Mouse (Mus musculus) forebrain, postnatal 0 days (tissue): ENCODE results near the gene Lrrk1. TPM values are rescaled to one million over a fixed set of nuclear protein-coding genes. Genes with fewer than 3 reads are reported as not detected.

ENCODE experiments used
- ATAC-seq: fragments of 200-750 bp; cut with Nextera tagmentation; 2 replicates; pipeline ENCODE4 v1.8.0; 2017; ENCODE audit warnings: mild to moderate bottlenecking, moderate library complexity
- DNase-seq: peaks from one replicate; pipeline ENCODE4 v3.0.0-alpha.2; 2015
- H3K27ac ChIP-seq: fragments of 300-500 bp; sonication (generic); 2 replicates; pipeline ENCODE4 v1.5.1; 2014; ENCODE audit warnings: low read depth, mild to moderate bottlenecking, antibody characterized with exemption, low read length, moderate library complexity, mixed read lengths
- H3K27me3 ChIP-seq: fragments of 300-500 bp; sonication (generic); 2 replicates; pipeline ENCODE4 v1.6.1; 2014; ENCODE audit warnings: mild to moderate bottlenecking, low read length, mixed read lengths; ENCODE audit not compliant: insufficient read depth
- H3K36me3 ChIP-seq: fragments of 300-500 bp; sonication (generic); 2 replicates; pipeline ENCODE4 v1.6.1; 2014; ENCODE audit warnings: mild to moderate bottlenecking, moderate library complexity; ENCODE audit not compliant: insufficient read depth
- H3K4me1 ChIP-seq: fragments of 300-500 bp; sonication (generic); 2 replicates; pipeline ENCODE4 v1.6.1; 2014; ENCODE audit warnings: antibody characterized with exemption; ENCODE audit not compliant: insufficient read depth
- H3K4me2 ChIP-seq: fragments of 300-500 bp; sonication (generic); 2 replicates; pipeline ENCODE4 v1.6.1; 2014; ENCODE audit warnings: low read depth, mild to moderate bottlenecking, moderate library complexity
- H3K4me3 ChIP-seq: fragments of 300-500 bp; sonication (generic); 2 replicates; pipeline ENCODE4 v1.5.1; 2014; ENCODE audit warnings: low read depth, low read length, mixed read lengths
- H3K9ac ChIP-seq: fragments of 300-500 bp; sonication (generic); 2 replicates; pipeline ENCODE4 v1.6.1; 2014; ENCODE audit warnings: mild to moderate bottlenecking
- H3K9me3 ChIP-seq: fragments of 300-500 bp; sonication (generic); 2 replicates; pipeline ENCODE4 v1.6.1; 2016; ENCODE audit warnings: low read length
- CTCF ChIP-seq: sonication (generic); IDR thresholded peaks from 2 replicates; pipeline ENCODE4 v1.5.1; 2016; ENCODE audit warnings: antibody characterized with exemption, control low read depth, low read depth
- WGBS: fragments of 180-500 bp; shearing (Covaris S2); extraction: QIAGEN DNeasy Blood & Tissue Kit; methylation state at CpG from one replicate; pipeline ENCODE4 v1.1.7; 2014; 5-methylcytosine and 5-hydroxymethylcytosine counted together
- polyA plus RNA-seq: library from polyadenylated mRNA; unstranded; fragments of >200 nt; fragmentation: Nextera tagmentation; extraction: Ambion mirVana; gene quantifications from 2 replicates; pipeline ENCODE4 v1.2.1, GENCODE M21; 2015
- total RNA-seq: library from RNA; depleted of rRNA; stranded (reverse); fragments of >200 nt; gene quantifications from 2 replicates; pipeline ENCODE4 v1.2.3, GENCODE M21; 2014

Gene Lrrk1
- total and polyA plus RNA-seq, 2 experiments from 2014 or later: 2.2 to 3.3 TPM

DNA sequence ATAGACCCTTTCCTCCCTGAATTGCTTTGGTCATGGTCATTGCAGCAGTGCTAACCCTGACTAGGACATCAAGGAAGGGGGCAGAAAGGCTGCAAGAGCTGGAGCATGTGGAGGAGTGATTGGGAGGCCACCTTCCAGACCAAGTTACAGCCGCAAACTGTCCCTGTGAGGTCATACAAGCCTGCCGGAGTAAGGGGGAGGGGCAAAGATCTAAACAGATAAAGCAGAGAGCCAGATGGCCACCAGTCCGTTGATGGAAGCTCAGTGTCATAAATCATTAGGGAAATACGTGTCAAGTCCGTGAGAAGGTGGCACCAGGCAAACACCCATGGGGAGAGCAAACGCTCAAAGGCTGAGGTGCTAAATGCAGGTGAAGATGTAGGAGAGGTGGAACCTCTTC is 173.7 kb downstream of the Lrrk1 start:
- H3K4me3 ChIP-seq: no peak overlapping the region
- no peak for TF ChIP-seq CTCF
- H3K36me3 ChIP-seq: no peaks in the 10 kb centered on the region
- no peak overlapping the region for H3K4me2 ChIP-seq
- DNase-seq: no peak
- no peak for ATAC-seq
- H3K9ac ChIP-seq: no peak overlapping the region
- 88% methylated on average over 6 of the region's 6 CpGs for WGBS
- no peaks in the 10 kb centered on the region for H3K27me3 ChIP-seq
- no peaks in the 10 kb centered on the region for H3K9me3 ChIP-seq
- no peaks in the 10 kb centered on the region; the same call in 1 of the 2 replicates for H3K4me1 ChIP-seq
- no peak overlapping the region for H3K27ac ChIP-seq

GRCm38 (mm10) chr7:66212887-66213286 is 175.3 kb downstream of the Lrrk1 start:
- Histone ChIP-seq H3K36me3 (no peaks in the 10 kb centered on the region), H3K9ac (no peak overlapping the region), H3K4me3 (no peak overlapping the region), H3K9me3 (no peaks in the 10 kb centered on the region), H3K4me1 (no peaks in the 10 kb centered on the region), H3K4me2 (no peak overlapping the region), H3K27me3 (no peaks in the 10 kb centered on the region), H3K27ac (no peak overlapping the region)
- DNase-seq (no peak), ATAC-seq (no peak)
- no peak for TF ChIP-seq CTCF
- WGBS: 95% methylated on average over 1 of the region's 1 CpGs

GRCm38 (mm10) chr7:66209920-66210319 is 178.2 kb downstream of the Lrrk1 start:
- Histone ChIP-seq H3K4me2 (no peak overlapping the region), H3K9ac (no peak overlapping the region), H3K4me3 (no peak overlapping the region), H3K9me3 (no peaks in the 10 kb centered on the region; the same call in 1 of the 2 replicates), H3K27me3 (no peaks in the 10 kb centered on the region), H3K27ac (no peak overlapping the region), H3K4me1 (no peaks in the 10 kb centered on the region), H3K36me3 (no peaks in the 10 kb centered on the region)
- no peak for TF ChIP-seq CTCF
- ATAC-seq (no peak), DNase-seq (no peak)
- WGBS: 87% methylated on average over 2 of the region's 2 CpGs

- Histone ChIP-seq H3K36me3 (no peaks in the 10 kb centered on the region), H3K9me3 (no peaks in the 10 kb centered on the region; the same call in 1 of the 2 replicates), H3K9ac (no peak overlapping the region), H3K4me1 (no peaks in the 10 kb centered on the region), H3K4me2 (no peak overlapping the region), H3K4me3 (no peak overlapping the region), H3K27ac (no peak overlapping the region), H3K27me3 (no peaks in the 10 kb centered on the region)
- no peak for TF ChIP-seq CTCF
- ATAC-seq (no peak), DNase-seq (no peak)
- 83% methylated on average over 2 of the region's 2 CpGs for WGBS
These were observed 186.5 kb downstream of the Lrrk1 start for GRCm38 (mm10) chr7:66201657-66202056.

GRCm38 (mm10) chr7:66200791-66201450 is 187.2 kb downstream of the Lrrk1 start:
- Histone ChIP-seq H3K9me3 (no peaks in the 10 kb centered on the region; the same call in 1 of the 2 replicates), H3K27ac (no peak overlapping the region), H3K4me1 (no peaks in the 10 kb centered on the region), H3K4me3 (no peak overlapping the region), H3K36me3 (no peaks in the 10 kb centered on the region), H3K4me2 (no peak overlapping the region), H3K27me3 (no peaks in the 10 kb centered on the region), H3K9ac (no peak overlapping the region)
- DNase-seq: no peak
- no peak for TF ChIP-seq CTCF
- ATAC-seq: peak; percentile 66
- WGBS: 59% methylated on average over 8 of the region's 8 CpGs

- TF ChIP-seq CTCF: no peak
- Histone ChIP-seq H3K4me3 (no peak overlapping the region), H3K36me3 (no peaks in the 10 kb centered on the region), H3K9me3 (no peaks in the 10 kb centered on the region; the same call in 1 of the 2 replicates), H3K4me2 (no peak overlapping the region), H3K27me3 (no peaks in the 10 kb centered on the region), H3K27ac (no peak overlapping the region), H3K4me1 (no peaks in the 10 kb centered on the region), H3K9ac (no peak overlapping the region)
- no peak for ATAC-seq
- 84% methylated on average over 3 of the region's 3 CpGs for WGBS
- no peak for DNase-seq
These were observed 187.8 kb downstream of the Lrrk1 start for GRCm38 (mm10) chr7:66200383-66200782.

DNA sequence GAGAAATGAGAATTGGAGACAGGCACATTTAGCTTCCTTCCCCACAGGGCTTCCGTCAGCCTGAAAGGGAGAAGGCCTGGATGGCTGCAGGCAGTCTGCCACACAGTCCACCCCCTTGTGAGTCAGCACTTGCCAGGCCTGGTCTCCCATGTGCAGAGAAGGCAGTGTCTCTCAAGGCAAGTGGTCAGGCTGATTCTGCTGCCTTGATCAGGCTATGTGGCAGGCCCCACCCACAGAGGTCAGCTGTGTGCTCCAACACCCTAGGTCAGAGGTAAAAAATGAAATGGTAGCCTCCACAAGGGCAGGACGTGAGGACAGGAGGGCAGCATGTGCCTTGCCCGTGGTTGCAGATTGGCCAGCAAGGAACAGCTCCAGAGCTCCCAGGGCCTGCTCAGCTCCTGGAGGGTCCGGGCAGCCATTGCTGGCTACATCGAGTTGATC is 188.7 kb downstream of the Lrrk1 start:
- Histone ChIP-seq H3K9me3 (no peaks in the 10 kb centered on the region), H3K4me1 (no peaks in the 10 kb centered on the region), H3K9ac (no peak overlapping the region), H3K4me3 (no peak overlapping the region), H3K4me2 (no peak overlapping the region), H3K27me3 (no peaks in the 10 kb centered on the region), H3K27ac (no peak overlapping the region), H3K36me3 (no peaks in the 10 kb centered on the region)
- DNase-seq: no peak
- no peak for TF ChIP-seq CTCF
- ATAC-seq: 0 out of 2 replicates have a peak, but pooled peaks have one; percentile 12
- WGBS: 79% methylated on average over 5 of the region's 5 CpGs
